Mouse (Mus musculus): ENCODE results near the gene 9130213A22Rik. TPM values are rescaled to one million over a fixed set of nuclear protein-coding genes. Genes with fewer than 3 reads are reported as not detected.

Gene 9130213A22Rik
- polyA plus RNA-seq, 1 experiment from 2014 or later = 0.43 TPM

DNA sequence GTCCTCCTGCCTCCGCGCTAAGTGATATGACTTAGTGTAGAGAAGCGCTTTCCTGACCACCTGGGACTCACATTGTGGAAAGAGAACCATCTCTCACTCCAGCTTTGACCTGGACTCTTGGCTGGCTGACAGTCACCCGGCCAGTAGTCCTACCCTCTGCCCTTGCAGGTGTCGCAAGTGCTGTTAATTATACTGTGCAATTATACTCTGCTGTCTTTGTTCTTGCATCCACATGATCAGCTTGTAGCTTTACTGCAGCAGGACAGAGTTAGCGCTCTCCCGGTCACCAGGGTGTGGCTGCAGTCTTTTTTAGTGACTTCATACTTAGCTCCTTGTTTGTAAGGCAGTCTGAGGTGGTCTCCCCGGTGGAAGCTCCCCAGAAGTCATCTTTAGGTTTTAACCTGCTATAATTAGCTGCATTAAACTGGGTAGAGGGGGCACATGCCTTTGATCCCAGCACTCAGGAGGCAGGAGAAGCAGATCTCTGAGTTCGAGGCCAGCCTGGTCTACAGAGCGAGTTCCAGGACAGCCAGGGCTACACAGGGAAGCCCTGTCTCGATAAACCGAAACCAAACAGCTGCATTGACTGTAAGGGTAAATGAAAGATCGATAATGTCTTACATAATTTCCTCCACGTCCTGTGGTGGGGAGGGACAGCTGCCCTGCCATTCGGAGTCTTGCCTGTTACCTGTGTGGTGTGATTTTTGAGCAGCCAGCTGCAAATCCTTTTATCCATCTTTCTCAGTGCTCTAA lies 42.1 kb downstream of the 9130213A22Rik start:
- 75% methylated on average over 15 of the region's 15 CpGs for WGBS
- Histone ChIP-seq H3K9ac (ENCODE audit: low read depth, low read length) (no peak overlapping the region), H3K4me2 (replicated peaks; ENCODE audit: low read depth, low read length) (no peak overlapping the region), H3K9me3 (ENCODE audit: control insufficient read depth, low read length) (no peaks in the 10 kb centered on the region), H3K4me3 (ENCODE audit: low read length) (no peak overlapping the region), H3K4me1 (ENCODE audit: control insufficient read depth, insufficient read depth, low read length) (0 out of 2 replicates have a peak, but pooled peaks cover 4% of the 10 kb centered on the region), H3K27ac (ENCODE audit: low read depth, low read length) (no peak overlapping the region), H3K36me3 (ENCODE audit: control insufficient read depth, insufficient read depth, low read length) (no peaks in the 10 kb centered on the region), H3K27me3 (ENCODE audit: control insufficient read depth, insufficient read depth, low read length) (no peaks in the 10 kb centered on the region)
- no peak for ATAC-seq (ENCODE audit: low FRiP score, low TSS enrichment)

GRCm38 (mm10) chr11:69078805-69079438 lies 43.5 kb downstream of the 9130213A22Rik start:
- peak; percentile 40; the same call in 1 of the 2 replicates for ATAC-seq (ENCODE audit: low FRiP score, low TSS enrichment)
- Histone ChIP-seq H3K4me2 (replicated peaks; ENCODE audit: low read depth, low read length) (no peak overlapping the region), H3K9me3 (ENCODE audit: control insufficient read depth, low read length) (no peaks in the 10 kb centered on the region), H3K4me1 (ENCODE audit: control insufficient read depth, insufficient read depth, low read length) (peaks cover 10% of the 10 kb centered on the region; the same call in 1 of the 2 replicates), H3K27ac (ENCODE audit: low read depth, low read length) (no peak overlapping the region), H3K36me3 (ENCODE audit: control insufficient read depth, insufficient read depth, low read length) (no peaks in the 10 kb centered on the region), H3K27me3 (ENCODE audit: control insufficient read depth, insufficient read depth, low read length) (no peaks in the 10 kb centered on the region), H3K4me3 (ENCODE audit: low read length) (no peak overlapping the region), H3K9ac (ENCODE audit: low read depth, low read length) (no peak overlapping the region)
- WGBS = 38% methylated on average over 5 of the region's 5 CpGs

DNA sequence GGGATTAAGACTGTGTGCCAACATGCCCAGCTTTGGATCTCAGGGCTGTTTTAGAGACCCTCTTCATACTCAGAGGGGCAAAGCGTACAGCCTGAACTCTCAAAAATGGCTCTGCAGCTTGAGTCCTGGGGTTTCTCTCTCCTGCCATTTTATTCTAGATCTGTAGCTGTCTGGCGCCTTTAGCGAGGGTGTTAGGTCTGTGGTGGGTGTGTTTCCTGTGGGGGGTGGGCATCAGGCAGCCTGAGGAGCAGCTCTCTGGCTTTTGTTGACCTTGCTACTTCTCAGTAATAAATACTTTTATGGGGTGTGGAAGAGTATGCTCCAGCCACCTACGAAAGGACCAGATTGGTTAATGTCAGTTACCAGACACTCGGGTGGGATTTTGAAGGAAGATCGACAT lies 44.3 kb downstream of the 9130213A22Rik start:
- H3K9ac ChIP-seq (ENCODE audit: low read depth, low read length) = no peak overlapping the region
- no peaks in the 10 kb centered on the region for H3K36me3 ChIP-seq (ENCODE audit: control insufficient read depth, insufficient read depth, low read length)
- no peak overlapping the region for H3K4me3 ChIP-seq (ENCODE audit: low read length)
- peaks cover 11% of the 10 kb centered on the region; the same call in 1 of the 2 replicates for H3K4me1 ChIP-seq (ENCODE audit: control insufficient read depth, insufficient read depth, low read length)
- no peaks in the 10 kb centered on the region for H3K27me3 ChIP-seq (ENCODE audit: control insufficient read depth, insufficient read depth, low read length)
- WGBS = 47% methylated on average over 6 of the region's 6 CpGs
- H3K9me3 ChIP-seq (ENCODE audit: control insufficient read depth, low read length) = no peaks in the 10 kb centered on the region
- no peak overlapping the region for H3K4me2 ChIP-seq (replicated peaks; ENCODE audit: low read depth, low read length)
- no peak for ATAC-seq (ENCODE audit: low FRiP score, low TSS enrichment)
- H3K27ac ChIP-seq (ENCODE audit: low read depth, low read length) = no peak overlapping the region

DNA sequence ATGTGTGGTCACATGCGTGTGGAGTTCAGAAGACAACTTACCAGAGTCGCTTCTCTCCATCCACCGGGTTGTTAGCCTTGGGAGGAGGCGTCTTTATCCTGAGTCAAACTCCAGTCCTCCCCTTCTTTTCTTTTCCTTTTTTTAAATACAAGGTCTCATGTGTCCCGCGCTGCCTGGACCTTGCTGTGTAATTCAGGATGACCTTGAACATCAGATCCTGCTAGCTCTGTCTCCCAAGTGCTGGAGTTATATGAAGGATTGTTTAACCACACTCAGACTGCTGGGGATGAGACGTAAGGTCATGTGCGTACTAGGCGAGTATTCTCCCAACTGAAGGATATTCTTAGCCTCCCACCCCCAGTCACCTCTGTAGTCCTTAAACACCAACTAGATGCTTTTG lies 45.1 kb downstream of the 9130213A22Rik start:
- Histone ChIP-seq H3K9ac (ENCODE audit: low read depth, low read length) (no peak overlapping the region), H3K36me3 (ENCODE audit: control insufficient read depth, insufficient read depth, low read length) (no peaks in the 10 kb centered on the region), H3K4me2 (replicated peaks; ENCODE audit: low read depth, low read length) (no peak overlapping the region), H3K27me3 (ENCODE audit: control insufficient read depth, insufficient read depth, low read length) (no peaks in the 10 kb centered on the region), H3K9me3 (ENCODE audit: control insufficient read depth, low read length) (no peaks in the 10 kb centered on the region), H3K4me3 (ENCODE audit: low read length) (no peak overlapping the region), H3K4me1 (ENCODE audit: control insufficient read depth, insufficient read depth, low read length) (peaks cover 13% of the 10 kb centered on the region; the same call in 1 of the 2 replicates), H3K27ac (ENCODE audit: low read depth, low read length) (no peak overlapping the region)
- WGBS = 83% methylated on average over 9 of the region's 9 CpGs
- no peak for ATAC-seq (ENCODE audit: low FRiP score, low TSS enrichment)

DNA sequence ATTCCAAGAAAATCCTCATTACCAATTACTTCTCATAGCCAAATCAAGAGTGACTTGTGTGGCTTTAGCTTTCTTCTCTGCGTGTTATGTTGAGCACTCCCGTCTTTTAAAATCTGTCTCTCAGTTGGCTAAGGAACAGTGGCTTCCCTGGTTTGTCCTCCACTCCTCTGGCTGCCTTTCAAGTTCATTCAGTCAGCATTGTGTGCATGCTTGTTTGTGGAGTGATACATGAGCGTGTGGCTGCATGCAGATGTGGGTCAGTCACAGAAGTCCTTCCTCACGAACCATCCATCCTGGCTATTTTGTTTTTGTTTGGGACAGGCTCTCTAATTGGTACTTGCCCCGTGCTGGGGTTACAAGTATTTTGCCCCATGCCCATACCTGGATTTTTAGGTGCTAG lies 45.8 kb downstream of the 9130213A22Rik start:
- H3K9ac ChIP-seq (ENCODE audit: low read depth, low read length) = no peak overlapping the region
- H3K36me3 ChIP-seq (ENCODE audit: control insufficient read depth, insufficient read depth, low read length) = no peaks in the 10 kb centered on the region
- H3K27ac ChIP-seq (ENCODE audit: low read depth, low read length) = no peak overlapping the region
- WGBS = 65% methylated on average over 5 of the region's 5 CpGs
- H3K9me3 ChIP-seq (ENCODE audit: control insufficient read depth, low read length) = no peaks in the 10 kb centered on the region
- no peaks in the 10 kb centered on the region for H3K27me3 ChIP-seq (ENCODE audit: control insufficient read depth, insufficient read depth, low read length)
- H3K4me1 ChIP-seq (ENCODE audit: control insufficient read depth, insufficient read depth, low read length) = peaks cover 15% of the 10 kb centered on the region; the same call in 1 of the 2 replicates
- no peak for ATAC-seq (ENCODE audit: low FRiP score, low TSS enrichment)
- no peak overlapping the region for H3K4me2 ChIP-seq (replicated peaks; ENCODE audit: low read depth, low read length)
- no peak overlapping the region for H3K4me3 ChIP-seq (ENCODE audit: low read length)

DNA sequence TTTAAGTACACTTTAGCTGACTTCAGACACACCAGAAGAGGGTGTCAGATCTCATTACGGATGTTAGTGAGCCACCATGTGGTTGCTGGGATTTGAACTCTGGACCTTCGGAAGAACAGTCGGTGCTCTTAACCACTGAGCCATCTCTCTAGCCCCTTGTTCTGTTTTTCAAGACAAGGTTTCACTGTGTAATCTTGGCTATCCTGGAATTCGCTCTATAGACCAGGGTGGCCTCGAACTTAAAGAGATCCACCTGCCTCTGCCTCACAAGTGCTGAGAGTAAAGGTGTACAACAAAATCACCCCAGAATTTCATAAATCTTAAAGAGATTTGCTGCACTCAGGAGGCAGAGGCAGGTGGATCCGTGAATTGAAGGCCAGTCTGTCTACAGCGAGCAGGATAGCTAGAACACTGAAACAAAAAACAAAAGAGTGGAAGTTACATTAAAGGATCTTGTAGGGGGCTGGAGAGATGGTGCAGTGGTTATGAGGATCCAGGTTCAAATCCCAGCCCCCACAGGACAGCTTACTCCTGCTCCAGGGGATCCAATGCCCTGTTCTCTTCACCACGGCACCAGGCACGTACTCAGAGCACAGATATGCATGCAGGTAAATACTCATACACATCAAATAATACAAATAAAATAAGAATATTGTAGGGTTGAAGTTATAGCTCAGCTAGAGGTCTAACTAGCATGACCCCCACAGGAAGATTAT lies 46.5 kb downstream of the 9130213A22Rik start:
- Histone ChIP-seq H3K4me3 (ENCODE audit: low read length) (no peak overlapping the region), H3K9me3 (ENCODE audit: control insufficient read depth, low read length) (no peaks in the 10 kb centered on the region), H3K27ac (ENCODE audit: low read depth, low read length) (no peak overlapping the region), H3K9ac (ENCODE audit: low read depth, low read length) (no peak overlapping the region), H3K4me1 (ENCODE audit: control insufficient read depth, insufficient read depth, low read length) (peaks cover 20% of the 10 kb centered on the region; the same call in 1 of the 2 replicates), H3K27me3 (ENCODE audit: control insufficient read depth, insufficient read depth, low read length) (no peaks in the 10 kb centered on the region), H3K36me3 (ENCODE audit: control insufficient read depth, insufficient read depth, low read length) (no peaks in the 10 kb centered on the region), H3K4me2 (replicated peaks; ENCODE audit: low read depth, low read length) (no peak overlapping the region)
- no peak for ATAC-seq (ENCODE audit: low FRiP score, low TSS enrichment)
- 62% methylated on average over 8 of the region's 9 CpGs for WGBS

GRCm38 (mm10) chr11:69074776-69075069 lies 47.7 kb downstream of the 9130213A22Rik start:
- 55% methylated on average over 2 of the region's 2 CpGs for WGBS
- H3K4me1 ChIP-seq (ENCODE audit: control insufficient read depth, insufficient read depth, low read length) = peaks cover 19% of the 10 kb centered on the region; the same call in 1 of the 2 replicates
- H3K27ac ChIP-seq (ENCODE audit: low read depth, low read length) = no peak overlapping the region
- H3K4me2 ChIP-seq (replicated peaks; ENCODE audit: low read depth, low read length) = no peak overlapping the region
- no peaks in the 10 kb centered on the region for H3K27me3 ChIP-seq (ENCODE audit: control insufficient read depth, insufficient read depth, low read length)
- H3K36me3 ChIP-seq (ENCODE audit: control insufficient read depth, insufficient read depth, low read length) = no peaks in the 10 kb centered on the region
- no peaks in the 10 kb centered on the region for H3K9me3 ChIP-seq (ENCODE audit: control insufficient read depth, low read length)
- no peak overlapping the region for H3K9ac ChIP-seq (ENCODE audit: low read depth, low read length)
- no peak for ATAC-seq (ENCODE audit: low FRiP score, low TSS enrichment)
- no peak overlapping the region for H3K4me3 ChIP-seq (ENCODE audit: low read length)

DNA sequence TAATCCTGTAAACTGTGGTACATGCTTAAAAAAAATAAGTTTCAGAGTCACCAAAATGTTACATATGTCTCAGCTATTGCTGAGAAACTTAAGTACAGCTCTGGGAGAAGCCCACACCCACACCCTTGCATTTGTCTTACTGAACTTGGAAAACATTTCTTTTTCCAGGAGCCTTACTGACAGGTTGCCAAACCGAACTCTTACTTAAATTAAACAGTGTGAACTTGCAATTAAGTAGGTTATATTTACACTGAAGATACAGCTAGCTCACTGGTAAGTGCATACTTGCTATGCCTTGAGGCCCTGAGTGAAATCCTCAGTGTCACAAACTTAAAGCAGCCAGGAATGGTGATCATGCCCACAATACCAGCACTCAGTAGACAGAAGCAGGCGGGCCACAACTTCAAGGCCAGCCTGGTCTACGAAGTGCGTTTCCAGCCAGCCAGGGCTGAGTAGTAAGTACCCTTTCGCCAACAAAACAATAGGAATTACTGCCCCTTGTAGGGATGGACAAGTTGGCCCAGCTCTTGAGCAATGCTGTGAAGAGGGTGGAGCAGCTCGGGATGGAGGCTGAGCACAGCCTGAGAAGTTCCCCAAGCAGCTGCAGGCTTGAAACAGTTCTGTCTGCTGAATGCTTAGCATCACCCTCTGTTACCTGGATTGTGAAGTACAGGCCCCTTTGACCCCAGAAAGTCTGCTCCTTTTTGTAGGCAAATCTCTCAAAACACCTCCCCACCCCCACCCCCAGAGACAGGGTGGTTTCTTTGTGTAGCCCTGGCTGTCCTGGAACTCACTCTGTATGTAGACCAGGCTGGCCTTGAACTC lies 48.2 kb downstream of the 9130213A22Rik start:
- Histone ChIP-seq H3K4me1 (ENCODE audit: control insufficient read depth, insufficient read depth, low read length) (peaks cover 20% of the 10 kb centered on the region; the same call in 1 of the 2 replicates), H3K27me3 (ENCODE audit: control insufficient read depth, insufficient read depth, low read length) (no peaks in the 10 kb centered on the region), H3K36me3 (ENCODE audit: control insufficient read depth, insufficient read depth, low read length) (no peaks in the 10 kb centered on the region), H3K27ac (ENCODE audit: low read depth, low read length) (peak overlapping the region; percentile 90), H3K9me3 (ENCODE audit: control insufficient read depth, low read length) (no peaks in the 10 kb centered on the region), H3K4me2 (replicated peaks; ENCODE audit: low read depth, low read length) (0 out of 2 replicates have a peak overlapping the region, but pooled peaks have one; percentile 12), H3K4me3 (ENCODE audit: low read length) (no peak overlapping the region), H3K9ac (ENCODE audit: low read depth, low read length) (0 out of 2 replicates have a peak overlapping the region, but pooled peaks have one; percentile 23)
- WGBS = 37% methylated on average over 6 of the region's 6 CpGs
- no peak for ATAC-seq (ENCODE audit: low FRiP score, low TSS enrichment)

Measured in kidney, embryonic 14.5 days (tissue).